Mouse (Mus musculus): ENCODE results near the gene Gm13289. TPM values are rescaled to one million over a fixed set of nuclear protein-coding genes. Genes with fewer than 3 reads are reported as not detected.
"Not testable (repeated sequence)": the region's sequence is repeated elsewhere in the genome, so short reads cannot be mapped to it uniquely, and the experiment has no call there.

Gene Gm13289
- total RNA-seq, 2 experiments from 2014 or later: not detected

DNA sequence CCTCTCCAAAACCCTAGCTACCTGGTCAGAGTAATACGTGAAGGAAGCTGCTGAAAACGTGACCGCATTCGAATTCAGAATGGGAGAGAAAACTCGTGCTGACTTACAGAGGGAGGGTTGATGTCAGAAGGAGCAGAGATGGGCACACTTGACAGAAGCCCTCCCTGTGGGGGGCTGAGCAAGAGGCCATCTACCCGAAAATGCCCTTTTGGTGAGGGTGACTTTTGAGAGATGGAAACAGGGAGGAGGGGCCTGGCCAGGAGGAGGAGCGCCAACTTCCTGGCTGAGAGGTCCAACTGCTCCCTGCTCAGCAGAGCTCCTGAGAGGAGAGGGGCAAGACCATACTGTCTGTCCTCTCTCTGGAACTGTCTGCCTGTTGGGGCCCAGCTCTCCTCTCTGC, 5.1 kb downstream of the Gm13289 start, which contains the start of gene Ifnz:
Gene Ifnz, plus strand, starts transcription at position 301 of the 400 bp plus-strand sequence.
- not testable (repeated sequence) for DNase-seq (ENCODE audit: low spot score in 2 of 2)

DNA sequence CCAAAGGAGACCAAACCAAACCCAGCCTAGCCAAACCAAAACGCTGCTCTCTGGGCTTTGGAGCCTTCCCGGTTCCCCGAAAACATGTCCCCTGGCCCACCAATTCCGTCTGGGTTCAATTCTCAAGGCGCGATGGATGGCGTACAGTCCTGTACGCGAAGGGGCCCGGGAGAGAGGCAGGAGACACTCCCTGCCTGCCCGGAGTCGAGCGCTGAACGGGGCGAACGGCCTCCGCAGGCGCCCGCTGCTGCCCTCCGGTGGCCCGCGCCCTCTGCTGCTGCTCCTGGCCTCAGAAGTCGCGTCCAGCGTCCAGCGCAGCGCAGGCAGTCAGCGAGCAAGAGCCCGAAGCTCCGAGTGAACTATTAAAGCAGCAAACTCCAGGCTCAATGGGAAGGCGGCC, 5.6 kb downstream of the Gm13289 start:
- DNase-seq (ENCODE audit: low spot score in 2 of 2): peak in 1 of 2 experiments; percentile 24

DNA sequence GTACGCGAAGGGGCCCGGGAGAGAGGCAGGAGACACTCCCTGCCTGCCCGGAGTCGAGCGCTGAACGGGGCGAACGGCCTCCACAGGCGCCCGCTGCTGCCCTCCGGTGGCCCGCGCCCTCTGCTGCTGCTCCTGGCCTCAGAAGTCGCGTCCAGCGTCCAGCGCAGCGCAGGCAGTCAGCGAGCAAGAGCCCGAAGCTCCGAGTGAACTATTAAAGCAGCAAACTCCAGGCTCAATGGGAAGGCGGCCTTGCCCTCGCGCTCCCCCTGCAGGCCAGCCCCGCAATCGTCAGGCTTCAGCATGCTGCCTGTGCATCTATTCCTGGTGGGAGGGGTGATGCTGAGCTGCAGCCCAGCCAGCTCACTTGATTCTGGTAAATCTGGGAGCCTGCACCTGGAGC, 8.7 kb downstream of the Gm13289 start, which contains the start of gene Gm13276:
Gene Gm13276, plus strand, starts transcription at position 301 of the 400 bp plus-strand sequence.
- DNase-seq (ENCODE audit: low spot score in 2 of 2): not testable (repeated sequence)

DNA sequence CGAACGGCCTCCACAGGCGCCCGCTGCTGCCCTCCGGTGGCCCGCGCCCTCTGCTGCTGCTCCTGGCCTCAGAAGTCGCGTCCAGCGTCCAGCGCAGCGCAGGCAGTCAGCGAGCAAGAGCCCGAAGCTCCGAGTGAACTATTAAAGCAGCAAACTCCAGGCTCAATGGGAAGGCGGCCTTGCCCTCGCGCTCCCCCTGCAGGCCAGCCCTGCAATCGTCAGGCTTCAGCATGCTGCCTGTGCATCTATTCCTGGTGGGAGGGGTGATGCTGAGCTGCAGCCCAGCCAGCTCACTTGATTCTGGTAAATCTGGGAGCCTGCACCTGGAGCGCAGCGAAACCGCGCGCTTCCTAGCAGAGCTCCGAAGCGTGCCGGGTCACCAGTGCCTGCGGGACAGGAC, 11.7 kb downstream of the Gm13289 start, which contains the start of gene Gm13277:
Gene Gm13277, plus strand, starts transcription at position 231 of the 400 bp plus-strand sequence.
- DNase-seq (ENCODE audit: low spot score in 2 of 2): peak; percentile 32 to 39

DNA sequence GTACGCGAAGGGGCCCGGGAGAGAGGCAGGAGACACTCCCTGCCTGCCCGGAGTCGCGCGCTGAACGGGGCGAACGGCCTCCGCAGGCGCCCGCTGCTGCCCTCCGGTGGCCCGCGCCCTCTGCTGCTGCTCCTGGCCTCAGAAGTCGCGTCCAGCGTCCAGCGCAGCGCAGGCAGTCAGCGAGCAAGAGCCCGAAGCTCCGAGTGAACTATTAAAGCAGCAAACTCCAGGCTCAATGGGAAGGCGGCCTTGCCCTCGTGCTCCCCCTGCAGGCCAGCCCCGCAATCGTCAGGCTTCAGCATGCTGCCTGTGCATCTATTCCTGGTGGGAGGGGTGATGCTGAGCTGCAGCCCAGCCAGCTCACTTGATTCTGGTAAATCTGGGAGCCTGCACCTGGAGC, 14.5 kb downstream of the Gm13289 start, which contains the start of gene Gm13278:
Gene Gm13278, plus strand, starts transcription at position 301 of the 400 bp plus-strand sequence.
- not testable (repeated sequence) for DNase-seq (ENCODE audit: low spot score in 2 of 2)

DNA sequence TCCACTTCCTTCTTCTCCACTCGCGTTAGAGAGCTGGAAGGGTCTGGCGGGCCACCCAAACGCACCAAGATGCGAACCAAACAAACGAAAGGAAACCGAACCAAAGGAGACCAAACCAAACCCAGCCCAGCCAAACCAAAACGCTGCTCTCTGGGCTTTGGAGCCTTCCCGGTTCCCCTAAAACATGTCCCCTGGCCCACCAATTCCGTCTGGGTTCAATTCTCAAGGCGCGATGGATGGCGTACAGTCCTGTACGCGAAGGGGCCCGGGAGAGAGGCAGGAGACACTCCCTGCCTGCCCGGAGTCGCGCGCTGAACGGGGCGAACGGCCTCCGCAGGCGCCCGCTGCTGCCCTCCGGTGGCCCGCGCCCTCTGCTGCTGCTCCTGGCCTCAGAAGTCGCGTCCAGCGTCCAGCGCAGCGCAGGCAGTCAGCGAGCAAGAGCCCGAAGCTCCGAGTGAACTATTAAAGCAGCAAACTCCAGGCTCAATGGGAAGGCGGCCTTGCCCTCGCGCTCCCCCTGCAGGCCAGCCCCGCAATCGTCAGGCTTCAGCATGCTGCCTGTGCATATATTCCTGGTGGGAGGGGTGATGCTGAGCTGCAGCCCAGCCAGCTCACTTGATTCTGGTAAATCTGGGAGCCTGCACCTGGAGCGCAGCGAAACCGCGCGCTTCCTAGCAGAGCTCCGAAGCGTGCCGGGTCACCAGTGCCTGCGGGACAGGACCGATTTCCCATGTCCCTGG, 17.4 kb downstream of the Gm13289 start, which contains the start of gene Gm13275:
Gene Gm13275, plus strand, starts transcription at position 552 of the 740 bp plus-strand sequence.
- DNase-seq (ENCODE audit: low spot score in 2 of 2): peak; percentile 66 to 79

DNA sequence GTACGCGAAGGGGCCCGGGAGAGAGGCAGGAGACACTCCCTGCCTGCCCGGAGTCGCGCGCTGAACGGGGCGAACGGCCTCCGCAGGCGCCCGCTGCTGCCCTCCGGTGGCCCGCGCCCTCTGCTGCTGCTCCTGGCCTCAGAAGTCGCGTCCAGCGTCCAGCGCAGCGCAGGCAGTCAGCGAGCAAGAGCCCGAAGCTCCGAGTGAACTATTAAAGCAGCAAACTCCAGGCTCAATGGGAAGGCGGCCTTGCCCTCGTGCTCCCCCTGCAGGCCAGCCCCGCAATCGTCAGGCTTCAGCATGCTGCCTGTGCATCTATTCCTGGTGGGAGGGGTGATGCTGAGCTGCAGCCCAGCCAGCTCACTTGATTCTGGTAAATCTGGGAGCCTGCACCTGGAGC, 20.4 kb downstream of the Gm13289 start, which contains the start of gene Gm13279:
Gene Gm13279, plus strand, starts transcription at position 301 of the 400 bp plus-strand sequence.
- DNase-seq (ENCODE audit: low spot score in 2 of 2): not testable (repeated sequence)

DNA sequence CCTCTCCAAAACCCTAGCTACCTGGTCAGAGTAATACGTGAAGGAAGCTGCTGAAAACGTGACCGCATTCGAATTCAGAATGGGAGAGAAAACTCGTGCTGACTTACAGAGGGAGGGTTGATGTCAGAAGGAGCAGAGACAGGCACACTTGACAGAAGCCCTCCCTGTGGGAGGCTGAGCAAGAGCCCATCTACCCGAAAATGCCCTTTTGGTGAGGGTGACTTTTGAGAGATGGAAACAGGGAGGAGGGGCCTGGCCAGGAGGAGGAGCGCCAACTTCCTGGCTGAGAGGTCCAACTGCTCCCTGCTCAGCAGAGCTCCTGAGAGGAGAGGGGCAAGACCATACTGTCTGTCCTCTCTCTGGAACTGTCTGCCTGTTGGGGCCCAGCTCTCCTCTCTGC, 22.6 kb downstream of the Gm13289 start, which contains the start of gene Gm13285:
Gene Gm13285, plus strand, starts transcription at position 301 of the 400 bp plus-strand sequence.
- not testable (repeated sequence) for DNase-seq (ENCODE audit: low spot score in 2 of 2)

DNA sequence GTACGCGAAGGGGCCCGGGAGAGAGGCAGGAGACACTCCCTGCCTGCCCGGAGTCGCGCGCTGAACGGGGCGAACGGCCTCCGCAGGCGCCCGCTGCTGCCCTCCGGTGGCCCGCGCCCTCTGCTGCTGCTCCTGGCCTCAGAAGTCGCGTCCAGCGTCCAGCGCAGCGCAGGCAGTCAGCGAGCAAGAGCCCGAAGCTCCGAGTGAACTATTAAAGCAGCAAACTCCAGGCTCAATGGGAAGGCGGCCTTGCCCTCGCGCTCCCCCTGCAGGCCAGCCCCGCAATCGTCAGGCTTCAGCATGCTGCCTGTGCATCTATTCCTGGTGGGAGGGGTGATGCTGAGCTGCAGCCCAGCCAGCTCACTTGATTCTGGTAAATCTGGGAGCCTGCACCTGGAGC, 26.2 kb downstream of the Gm13289 start, which contains the start of gene Gm13287:
Gene Gm13287, plus strand, starts transcription at position 301 of the 400 bp plus-strand sequence.
- not testable (repeated sequence) for DNase-seq (ENCODE audit: low spot score in 2 of 2)

DNA sequence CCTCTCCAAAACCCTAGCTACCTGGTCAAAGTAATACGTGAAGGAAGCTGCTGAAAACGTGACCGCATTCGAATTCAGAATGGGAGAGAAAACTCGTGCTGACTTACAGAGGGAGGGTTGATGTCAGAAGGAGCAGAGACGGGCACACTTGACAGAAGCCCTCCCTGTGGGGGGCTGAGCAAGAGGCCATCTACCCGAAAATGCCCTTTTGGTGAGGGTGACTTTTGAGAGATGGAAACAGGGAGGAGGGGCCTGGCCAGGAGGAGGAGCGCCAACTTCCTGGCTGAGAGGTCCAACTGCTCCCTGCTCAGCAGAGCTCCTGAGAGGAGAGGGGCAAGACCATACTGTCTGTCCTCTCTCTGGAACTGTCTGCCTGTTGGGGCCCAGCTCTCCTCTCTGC, 28.5 kb downstream of the Gm13289 start, which contains the start of gene Gm13288:
Gene Gm13288, plus strand, starts transcription at position 301 of the 400 bp plus-strand sequence.
- DNase-seq (ENCODE audit: low spot score in 2 of 2): not testable (repeated sequence)

DNA sequence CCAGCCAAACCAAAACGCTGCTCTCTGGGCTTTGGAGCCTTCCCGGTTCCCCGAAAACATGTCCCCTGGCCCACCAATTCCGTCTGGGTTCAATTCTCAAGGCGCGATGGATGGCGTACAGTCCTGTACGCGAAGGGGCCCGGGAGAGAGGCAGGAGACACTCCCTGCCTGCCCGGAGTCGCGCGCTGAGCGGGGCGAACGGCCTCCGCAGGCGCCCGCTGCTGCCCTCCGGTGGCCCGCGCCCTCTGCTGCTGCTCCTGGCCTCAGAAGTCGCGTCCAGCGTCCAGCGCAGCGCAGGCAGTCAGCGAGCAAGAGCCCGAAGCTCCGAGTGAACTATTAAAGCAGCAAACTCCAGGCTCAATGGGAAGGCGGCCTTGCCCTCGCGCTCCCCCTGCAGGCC, 29.0 kb downstream of the Gm13289 start:
- peak; percentile 19 to 30 for DNase-seq (ENCODE audit: low spot score in 2 of 2)

DNA sequence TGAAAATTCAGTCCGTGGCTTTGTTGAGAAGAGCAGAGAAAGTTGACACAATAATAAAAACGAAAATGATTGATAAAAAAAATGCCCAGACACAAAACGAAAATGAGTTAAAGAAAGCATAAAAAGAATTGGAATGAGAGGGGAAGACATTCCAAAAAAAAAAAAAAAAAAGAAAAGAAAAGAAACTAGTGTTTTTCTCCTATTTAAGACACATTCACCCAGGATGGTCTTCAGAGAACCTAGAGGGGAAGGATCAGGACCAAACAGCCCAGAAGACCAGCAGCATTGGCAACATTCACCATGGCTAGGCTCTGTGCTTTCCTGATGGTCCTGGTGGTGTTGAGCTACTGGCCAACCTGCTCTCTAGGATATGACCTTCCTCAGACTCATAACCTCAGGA, 39.2 kb downstream of the Gm13289 start, which contains the start of gene Ifna7:
Gene Ifna7, plus strand, starts transcription at position 301 of the 400 bp plus-strand sequence.
- no peak for DNase-seq (ENCODE audit: low spot score in 2 of 2)

DNA sequence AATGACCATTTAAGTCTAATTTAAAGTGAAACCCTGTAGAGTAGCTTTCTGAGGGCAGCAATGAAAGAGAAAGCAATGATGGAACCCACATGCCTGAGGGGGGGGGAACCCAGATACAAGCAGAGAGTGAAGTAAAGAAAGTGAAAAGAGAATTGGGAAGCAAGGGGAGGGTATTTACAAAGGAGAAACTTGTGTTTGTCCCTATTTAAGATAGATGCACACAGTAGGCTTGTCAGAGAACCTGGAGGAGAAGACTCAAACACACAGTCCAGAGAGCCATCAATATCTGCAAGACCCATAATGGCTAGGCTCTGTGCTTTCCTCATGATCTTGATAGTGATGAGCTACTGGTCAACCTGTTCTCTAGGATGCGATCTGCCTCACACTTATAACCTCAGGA, 42.9 kb downstream of the Gm13289 start, which contains the start of gene Ifna11:
Gene Ifna11, plus strand, starts transcription at position 301 of the 400 bp plus-strand sequence.
- no peak for DNase-seq (ENCODE audit: low spot score in 2 of 2)

DNA sequence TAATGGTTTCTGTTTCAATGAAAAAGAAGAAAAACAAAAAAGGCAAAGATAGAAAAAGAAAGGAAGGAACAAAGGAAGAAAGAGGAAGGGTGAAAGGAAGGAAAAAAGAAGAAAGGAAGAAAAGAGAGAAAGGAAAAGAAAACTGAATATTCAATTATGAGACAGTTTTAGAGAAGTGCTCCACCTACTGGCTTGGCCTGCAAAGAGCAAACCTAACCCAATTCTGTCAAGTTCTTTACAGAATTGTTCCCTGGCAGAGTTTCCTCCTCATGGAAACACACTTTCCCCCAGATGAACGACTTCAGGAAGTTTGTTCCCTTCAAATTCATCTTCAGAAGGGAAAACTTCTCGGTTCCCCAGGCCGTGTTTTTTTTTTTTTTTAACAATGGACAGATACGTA, 46.3 kb downstream of the Gm13289 start:
- no peak for DNase-seq (ENCODE audit: low spot score in 2 of 2)

Other genes with a start within 250 kb of the Gm13289 start
- not detected for gene Ifna15, start 218.7 kb upstream of the Gm13289 start, total RNA-seq (2021)
- gene Ifna14, start 205.1 kb upstream of the Gm13289 start, total RNA-seq (2021): not detected
- not detected for gene Ifna9, start 184.5 kb upstream of the Gm13289 start, total RNA-seq (2021)
- gene Ifna12, start 173.5 kb upstream of the Gm13289 start, total RNA-seq (2021): not detected
- gene C87499, start 142.5 kb upstream of the Gm13289 start, total RNA-seq (2021): not detected
- gene Ifna13, start 132.5 kb upstream of the Gm13289 start, total RNA-seq (2021): not detected
- not detected for gene Ifna16, start 100.0 kb upstream of the Gm13289 start, total RNA-seq (2021)
- not detected for gene Ifna2, start 93.0 kb upstream of the Gm13289 start, total RNA-seq (2021)
- gene Ifnab, start 85.6 kb upstream of the Gm13289 start, total RNA-seq (2021): not detected
- gene Gm26566, start 55.1 kb upstream of the Gm13289 start, total RNA-seq (2021): under 1 TPM in 1 of 2 experiments, not detected in 1; 0.40 TPM
- 10 to 100 TPM; 77.8 to 85.0 TPM for gene Klhl9, start 54.5 kb upstream of the Gm13289 start, total RNA-seq (2021)
- not detected for gene Gm13271, start 22.1 kb upstream of the Gm13289 start, total RNA-seq (2021)
- not detected for gene Gm13283, start 16.8 kb upstream of the Gm13289 start, total RNA-seq (2021)
- gene Gm13290, start 3.1 kb upstream of the Gm13289 start, total RNA-seq (2021): not detected
- not detected for gene Gm13272, start 2.9 kb downstream of the Gm13289 start, total RNA-seq (2021)
- not detected for gene Ifnz, start 5.2 kb downstream of the Gm13289 start, total RNA-seq (2021)
- gene Gm13276, start 8.8 kb downstream of the Gm13289 start, total RNA-seq (2021): not detected
- not detected for gene Gm13277, start 11.7 kb downstream of the Gm13289 start, total RNA-seq (2021)
- gene Gm13278, start 14.6 kb downstream of the Gm13289 start, total RNA-seq (2021): not detected
- gene Gm13275, start 17.6 kb downstream of the Gm13289 start, total RNA-seq (2021): not detected
- not detected for gene Gm13279, start 20.5 kb downstream of the Gm13289 start, total RNA-seq (2021)
- gene Gm13285, start 22.7 kb downstream of the Gm13289 start, total RNA-seq (2021): not detected
- not detected for gene Gm13287, start 26.3 kb downstream of the Gm13289 start, total RNA-seq (2021)
- gene Gm13288, start 28.6 kb downstream of the Gm13289 start, total RNA-seq (2021): not detected
- not detected for gene Ifna7, start 39.3 kb downstream of the Gm13289 start, total RNA-seq (2021)
- gene Ifna11, start 43.0 kb downstream of the Gm13289 start, total RNA-seq (2021): not detected
- not detected for gene Ifna6, start 50.5 kb downstream of the Gm13289 start, total RNA-seq (2021)
- not detected for gene Ifna5, start 58.6 kb downstream of the Gm13289 start, total RNA-seq (2021)
- not detected for gene Ifna4, start 64.9 kb downstream of the Gm13289 start, total RNA-seq (2021)
- gene Ifna1, start 73.2 kb downstream of the Gm13289 start, total RNA-seq (2021): not detected
- gene Ifne, start 103.3 kb downstream of the Gm13289 start, total RNA-seq (2021): not detected

All from adrenal gland, adult 18-20 months (tissue).